Mouse (Mus musculus): ENCODE data around the gene Tas2r138. TPM values are rescaled to one million over a fixed set of nuclear protein-coding genes. Genes with fewer than 3 reads are reported as not detected.

Gene Tas2r138
- polyA plus RNA-seq, 1 experiment from 2014 or later = not detected

- H3K36me3 ChIP-seq (ENCODE audit: control insufficient read depth, insufficient read depth) = no peaks in the 10 kb centered on the region
- no peaks in the 10 kb centered on the region for H3K27me3 ChIP-seq (ENCODE audit: control insufficient read depth, insufficient read depth, low read depth, low read length)
- H3K4me2 ChIP-seq (ENCODE audit: low read depth, low read length) = no peak overlapping the region
- 45% methylated on average over 1 of the region's 1 CpGs for WGBS (ENCODE audit: insufficient replicate concordance)
- no peak overlapping the region for H3K27ac ChIP-seq (ENCODE audit: low read length)
- H3K4me3 ChIP-seq (ENCODE audit: low read depth, low read length) = no peak overlapping the region
- ATAC-seq (ENCODE audit: low read depth) = peak; percentile 3; the same call in 1 of the 2 replicates
- H3K9me3 ChIP-seq (replicated peaks; ENCODE audit: control insufficient read depth, low read length) = no peaks in the 10 kb centered on the region
- H3K9ac ChIP-seq (ENCODE audit: low read depth, low read length) = no peak overlapping the region
- no peaks in the 10 kb centered on the region for H3K4me1 ChIP-seq (ENCODE audit: control insufficient read depth, low read depth, low read length)
Observed at GRCm38 (mm10) chr6:40576305-40576704, 36.8 kb downstream of the Tas2r138 start.

- Histone ChIP-seq H3K9me3 (replicated peaks; ENCODE audit: control insufficient read depth, low read length) (no peaks in the 10 kb centered on the region), H3K4me1 (ENCODE audit: control insufficient read depth, low read depth, low read length) (no peaks in the 10 kb centered on the region), H3K9ac (ENCODE audit: low read depth, low read length) (no peak overlapping the region), H3K4me3 (ENCODE audit: low read depth, low read length) (no peak overlapping the region), H3K27ac (ENCODE audit: low read length) (no peak overlapping the region), H3K36me3 (ENCODE audit: control insufficient read depth, insufficient read depth) (no peaks in the 10 kb centered on the region), H3K27me3 (ENCODE audit: control insufficient read depth, insufficient read depth, low read depth, low read length) (no peaks in the 10 kb centered on the region), H3K4me2 (ENCODE audit: low read depth, low read length) (no peak overlapping the region)
- ATAC-seq (ENCODE audit: low read depth) = no peak
- 49% methylated on average over 3 of the region's 3 CpGs for WGBS (ENCODE audit: insufficient replicate concordance)
Observed at GRCm38 (mm10) chr6:40573618-40574017, 39.5 kb downstream of the Tas2r138 start.

- no peak for ATAC-seq (ENCODE audit: low read depth)
- no peak within 1 kb of the TSS for H3K27ac ChIP-seq (ENCODE audit: low read length)
- no peaks in the 10 kb centered on the region for H3K27me3 ChIP-seq (ENCODE audit: control insufficient read depth, insufficient read depth, low read depth, low read length)
- no peaks in the 10 kb centered on the region for H3K9me3 ChIP-seq (replicated peaks; ENCODE audit: control insufficient read depth, low read length)
- no peak within 1 kb of the TSS for H3K4me2 ChIP-seq (ENCODE audit: low read depth, low read length)
- H3K9ac ChIP-seq (ENCODE audit: low read depth, low read length) = no peak within 1 kb of the TSS
- H3K36me3 ChIP-seq (ENCODE audit: control insufficient read depth, insufficient read depth) = no peaks in the 10 kb centered on the region
- H3K4me1 ChIP-seq (ENCODE audit: control insufficient read depth, low read depth, low read length) = no peaks in the 10 kb centered on the region
- H3K4me3 ChIP-seq (ENCODE audit: low read depth, low read length) = no peak within 1 kb of the TSS
- WGBS (ENCODE audit: insufficient replicate concordance) = 55% methylated on average over 3 of the region's 3 CpGs
Observed at GRCm38 (mm10) chr6:40569187-40569586, 43.9 kb downstream of the Tas2r138 start, which contains the start of gene Olfr460. Gene Olfr460 (plus strand): TSS chr6:40569487.

Other genes with a start within 250 kb of the Tas2r138 start
- 1.3 and 2.1 TPM in 2 replicates for gene E330009J07Rik, start 177.2 kb downstream of the Tas2r138 start, polyA plus RNA-seq (2015; fragmentation: Nextera tagmentation; extraction: Ambion mirVana)
- not detected in 2 replicates for gene Wee2, start 174.2 kb downstream of the Tas2r138 start, polyA plus RNA-seq (2015; fragmentation: Nextera tagmentation; extraction: Ambion mirVana)
- gene Ssbp1, start 142.0 kb downstream of the Tas2r138 start, polyA plus RNA-seq (2015; fragmentation: Nextera tagmentation; extraction: Ambion mirVana) = 46.8 and 52.3 TPM in 2 replicates
- not detected in 2 replicates for gene Tas2r137, start 122.1 kb downstream of the Tas2r138 start, polyA plus RNA-seq (2015; fragmentation: Nextera tagmentation; extraction: Ambion mirVana)
- gene Tas2r108, start 119.8 kb downstream of the Tas2r138 start, polyA plus RNA-seq (2015; fragmentation: Nextera tagmentation; extraction: Ambion mirVana) = not detected in 2 replicates
- not detected in 2 replicates for gene Prss37, start 93.8 kb downstream of the Tas2r138 start, polyA plus RNA-seq (2015; fragmentation: Nextera tagmentation; extraction: Ambion mirVana)
- 0.02 TPM in 1 of 2 replicates, not detected in the other for gene Olfr461, start 58.3 kb downstream of the Tas2r138 start, polyA plus RNA-seq (2015; fragmentation: Nextera tagmentation; extraction: Ambion mirVana)
- gene Olfr460, start 43.8 kb downstream of the Tas2r138 start, polyA plus RNA-seq (2015; fragmentation: Nextera tagmentation; extraction: Ambion mirVana) = not detected in 2 replicates
- gene Clec5a, start 27.5 kb downstream of the Tas2r138 start, polyA plus RNA-seq (2015; fragmentation: Nextera tagmentation; extraction: Ambion mirVana) = 9.7 and 10.1 TPM in 2 replicates
- 3.6 and 3.8 TPM in 2 replicates for gene Mgam, start 15.5 kb upstream of the Tas2r138 start, polyA plus RNA-seq (2015; fragmentation: Nextera tagmentation; extraction: Ambion mirVana)

All from liver, embryonic 16.5 days (tissue).